Mouse (Mus musculus): ENCODE results near the gene Ttc39b.

Ttc39b gene

DNA sequence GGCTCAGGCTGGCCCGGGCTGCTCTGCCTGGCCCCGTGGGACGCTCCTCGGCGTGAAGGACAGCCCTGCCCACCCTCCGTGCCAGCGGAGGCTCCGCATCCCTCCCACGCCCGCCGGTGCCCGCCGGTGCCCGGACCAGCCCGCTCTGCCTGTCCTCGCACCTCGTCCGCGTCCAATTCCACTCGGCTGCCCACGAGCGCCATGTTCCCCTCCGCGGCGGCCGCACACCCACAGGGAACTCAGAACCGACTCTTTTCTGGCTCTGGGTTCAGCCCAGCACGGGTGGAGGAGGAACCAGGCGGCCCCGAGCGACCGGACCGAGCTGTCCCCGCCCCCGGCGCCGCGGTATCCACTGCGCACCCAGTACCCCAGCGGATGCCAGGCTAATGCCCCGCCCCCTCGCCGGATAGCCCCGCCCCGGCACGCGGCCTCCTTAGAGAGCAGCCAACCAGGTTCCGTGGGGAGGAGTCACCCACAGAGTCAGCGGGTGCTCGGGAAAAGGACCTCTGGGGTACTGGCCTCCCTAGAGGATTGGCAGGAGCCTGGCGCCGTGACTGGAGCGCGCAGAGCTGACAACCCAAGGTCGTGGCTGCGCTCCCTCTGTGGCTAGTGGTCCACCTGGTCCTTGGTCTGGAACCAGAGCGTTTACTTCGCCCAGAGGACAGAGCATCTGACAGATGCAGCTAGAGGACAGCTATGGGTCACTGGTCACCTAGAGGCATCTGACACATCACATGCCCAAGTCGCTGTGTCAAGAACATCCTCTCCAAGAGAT, at the start of gene Ttc39b:
Gene Ttc39b (minus strand): TSS at position 346 of the 775 bp plus-strand sequence.
- peak; percentile 99 for DNase-seq (ENCODE audit: extremely low read depth, insufficient read length, low spot score)

DNA sequence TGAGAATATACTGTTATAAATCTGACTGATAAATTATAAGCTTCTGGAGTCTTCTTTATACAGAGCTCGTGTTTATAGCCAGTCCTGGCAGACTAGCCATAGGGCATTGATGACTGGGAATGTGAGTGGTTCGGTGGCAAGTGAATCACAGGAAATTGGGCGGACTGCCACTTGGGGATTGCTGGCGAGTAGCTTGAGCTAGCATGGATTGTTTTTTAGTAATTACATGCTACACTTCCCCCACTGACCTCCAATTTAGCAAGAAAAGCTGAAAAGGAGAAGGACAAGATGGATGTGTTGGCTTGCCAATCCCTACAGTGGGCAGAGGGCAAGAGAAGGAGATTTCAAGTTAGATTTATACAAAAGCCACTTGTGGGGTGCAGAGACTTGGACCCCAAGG, 49.3 kb upstream of the Ttc39b start:
- DNase-seq (ENCODE audit: extremely low read depth, insufficient read length, low spot score), result peak; percentile 57

DNA sequence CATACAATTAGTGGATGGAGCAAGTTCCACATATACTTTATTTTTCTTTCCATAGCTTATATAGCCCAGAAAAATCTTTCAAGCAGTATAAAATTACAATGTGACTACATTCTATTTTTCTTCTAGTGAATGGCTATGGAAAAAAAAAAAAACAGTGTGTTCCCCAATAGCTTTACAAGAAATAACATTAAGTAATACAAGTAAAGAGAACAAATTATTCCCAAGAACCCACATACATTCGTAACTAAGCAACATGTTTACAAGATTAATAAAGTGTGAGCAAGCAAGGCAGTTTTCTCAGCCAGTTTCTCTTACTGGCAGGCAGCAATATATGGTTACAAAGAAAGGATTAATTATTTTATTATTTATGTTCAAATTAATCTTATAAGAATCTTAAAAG, 33.7 kb upstream of the Ttc39b start:
- DNase-seq (ENCODE audit: extremely low read depth, insufficient read length, low spot score), result no peak

DNA sequence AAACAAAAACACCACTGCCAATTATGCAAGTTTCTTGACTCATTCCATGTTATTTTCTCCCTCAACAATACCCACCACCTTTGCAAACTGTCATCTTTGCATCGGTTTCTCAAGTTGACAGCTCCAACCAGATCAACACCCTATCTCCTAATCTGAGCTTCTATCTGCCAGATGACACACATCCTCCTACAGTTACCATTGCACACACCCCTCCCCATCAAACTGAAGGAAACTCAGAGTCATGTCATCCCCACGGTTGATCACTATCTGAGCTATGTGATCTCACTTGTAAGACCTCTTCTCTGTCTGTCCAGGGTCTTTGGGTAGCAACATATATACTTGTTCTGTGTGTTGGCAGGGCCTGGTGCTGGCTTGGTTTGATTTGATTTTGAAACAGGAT, 30.7 kb upstream of the Ttc39b start:
- DNase-seq (ENCODE audit: extremely low read depth, insufficient read length, low spot score), result no peak

DNA sequence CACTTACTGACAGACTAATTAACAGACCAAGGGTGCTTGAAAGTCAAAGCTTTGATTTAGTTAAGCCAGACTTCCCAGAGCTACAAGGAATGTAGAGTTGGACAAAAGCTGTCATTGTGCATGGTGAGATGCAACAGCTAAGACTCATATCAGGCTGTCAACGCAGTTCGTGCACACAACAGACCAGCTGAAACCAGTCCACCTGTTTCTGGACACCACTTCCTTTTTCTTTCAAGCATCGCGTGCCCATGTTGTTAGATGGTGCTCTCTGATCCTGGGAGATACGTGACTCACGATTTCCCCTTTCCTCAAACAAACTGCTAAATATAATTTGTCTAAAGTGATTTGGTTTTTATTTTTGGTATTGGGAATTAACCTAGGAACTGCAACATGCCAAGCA, 29.9 kb upstream of the Ttc39b start:
- no peak for DNase-seq (ENCODE audit: extremely low read depth, insufficient read length, low spot score)

DNA sequence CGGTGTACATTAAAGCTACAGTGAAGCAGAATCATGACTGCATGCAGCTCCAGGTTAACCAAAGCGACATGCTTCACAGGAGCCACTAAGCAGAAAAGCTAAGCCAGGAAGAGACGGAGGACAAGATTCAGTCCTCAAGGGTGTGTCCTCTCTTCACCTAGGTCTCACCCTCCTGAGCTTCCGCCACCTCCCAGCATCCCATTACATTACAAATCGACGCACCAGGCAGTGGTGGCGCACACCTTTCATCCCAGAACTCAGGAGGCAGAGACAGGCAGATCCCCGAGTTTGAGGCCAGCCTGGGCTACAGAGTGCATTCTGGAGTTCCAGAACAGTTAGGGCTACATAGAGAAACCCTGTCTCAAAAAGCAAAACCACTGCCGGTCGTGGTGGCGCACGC, 29.2 kb upstream of the Ttc39b start:
- DNase-seq (ENCODE audit: extremely low read depth, insufficient read length, low spot score), result no peak

DNA sequence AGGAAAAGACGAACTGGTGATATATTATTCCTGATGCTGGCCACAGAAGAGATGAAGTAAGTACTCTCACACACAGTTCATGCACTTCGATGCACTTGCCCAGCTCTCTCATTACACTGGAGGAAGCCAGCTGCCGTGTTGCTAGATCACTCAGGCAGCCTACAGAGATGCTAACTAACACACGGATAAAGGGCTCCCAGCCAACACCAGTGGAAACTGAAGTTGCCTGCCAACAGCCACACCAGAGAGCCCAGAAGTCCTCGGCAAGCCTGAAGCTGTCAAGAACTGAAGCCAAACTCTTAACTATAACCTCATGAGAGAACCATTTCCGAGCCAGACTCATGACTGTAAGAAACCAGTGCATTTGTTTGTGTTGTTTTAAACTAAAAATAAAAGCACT, 26.7 kb upstream of the Ttc39b start:
- DNase-seq (ENCODE audit: extremely low read depth, insufficient read length, low spot score), result peak; percentile 69

DNA sequence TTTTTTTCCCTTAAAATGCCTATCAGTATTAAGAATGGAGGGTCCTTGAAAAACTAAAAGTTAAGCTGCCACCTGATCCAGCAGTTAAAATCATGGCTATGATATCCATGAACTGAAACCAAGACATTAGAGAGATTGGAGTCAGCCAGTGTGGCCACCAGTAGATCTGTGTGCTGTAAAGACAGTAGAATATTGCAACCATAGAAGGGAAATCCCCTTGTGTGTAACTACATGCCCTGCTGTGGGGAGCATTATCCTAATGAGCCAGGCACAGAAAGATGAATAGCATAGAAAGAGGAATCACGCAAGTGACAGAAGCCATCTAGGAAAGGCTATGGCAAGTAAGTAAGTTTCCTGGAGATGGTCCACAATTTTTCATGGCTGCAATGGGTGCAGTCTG, 24.9 kb upstream of the Ttc39b start:
- no peak for DNase-seq (ENCODE audit: extremely low read depth, insufficient read length, low spot score)

DNA sequence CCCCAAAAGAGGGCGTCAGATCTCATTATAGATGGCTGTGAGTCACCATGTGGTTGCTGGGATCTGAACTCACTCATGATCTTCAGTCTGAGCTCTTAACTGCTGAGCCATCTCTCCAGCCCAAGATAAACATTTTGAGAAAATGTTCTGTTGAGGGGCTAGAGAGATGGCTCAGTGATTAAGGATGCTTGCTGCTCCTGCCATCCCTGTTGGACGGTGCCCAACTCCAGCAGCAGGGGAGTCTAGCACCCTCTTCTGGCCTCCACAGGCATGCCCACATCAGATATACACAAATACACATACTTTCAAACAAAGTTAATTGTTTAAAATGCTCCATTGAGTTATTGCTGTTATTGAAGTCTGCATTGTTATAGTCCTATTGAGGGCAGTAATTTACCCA, 19.8 kb upstream of the Ttc39b start:
- DNase-seq (ENCODE audit: extremely low read depth, insufficient read length, low spot score), result peak; percentile 50

DNA sequence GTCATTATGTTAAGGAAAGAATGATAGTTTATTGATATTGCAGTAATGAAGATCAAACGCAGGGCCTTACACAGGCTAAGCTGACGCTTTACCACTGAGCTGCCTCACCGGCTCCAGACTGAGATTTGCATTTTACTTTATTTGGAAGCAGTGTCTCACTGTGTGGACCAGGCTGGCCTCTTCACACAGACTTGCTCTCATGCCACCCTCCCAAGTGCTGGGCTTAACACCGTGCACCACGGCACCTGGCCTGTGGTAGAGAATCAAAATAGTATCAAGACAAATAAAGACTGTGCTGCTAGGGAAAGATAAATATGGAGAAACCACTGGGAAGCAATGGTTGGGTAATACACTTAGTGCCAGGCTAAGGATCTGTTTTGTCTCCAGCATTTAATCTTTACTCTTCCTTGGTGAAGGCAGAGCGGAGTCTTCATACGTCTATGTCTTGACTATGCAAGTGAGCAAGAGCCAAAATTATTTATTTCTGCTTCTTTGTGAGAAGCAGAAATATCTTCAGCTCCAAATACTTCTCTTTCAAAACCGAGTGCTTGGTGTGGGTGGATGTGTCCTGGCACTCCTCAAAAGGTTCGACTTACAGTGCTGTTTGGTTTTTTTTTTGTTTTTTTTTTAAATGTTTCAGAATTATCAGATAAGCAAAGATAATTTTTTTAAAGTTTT, 19.2 kb upstream of the Ttc39b start:
- DNase-seq (ENCODE audit: extremely low read depth, insufficient read length, low spot score), result no peak

DNA sequence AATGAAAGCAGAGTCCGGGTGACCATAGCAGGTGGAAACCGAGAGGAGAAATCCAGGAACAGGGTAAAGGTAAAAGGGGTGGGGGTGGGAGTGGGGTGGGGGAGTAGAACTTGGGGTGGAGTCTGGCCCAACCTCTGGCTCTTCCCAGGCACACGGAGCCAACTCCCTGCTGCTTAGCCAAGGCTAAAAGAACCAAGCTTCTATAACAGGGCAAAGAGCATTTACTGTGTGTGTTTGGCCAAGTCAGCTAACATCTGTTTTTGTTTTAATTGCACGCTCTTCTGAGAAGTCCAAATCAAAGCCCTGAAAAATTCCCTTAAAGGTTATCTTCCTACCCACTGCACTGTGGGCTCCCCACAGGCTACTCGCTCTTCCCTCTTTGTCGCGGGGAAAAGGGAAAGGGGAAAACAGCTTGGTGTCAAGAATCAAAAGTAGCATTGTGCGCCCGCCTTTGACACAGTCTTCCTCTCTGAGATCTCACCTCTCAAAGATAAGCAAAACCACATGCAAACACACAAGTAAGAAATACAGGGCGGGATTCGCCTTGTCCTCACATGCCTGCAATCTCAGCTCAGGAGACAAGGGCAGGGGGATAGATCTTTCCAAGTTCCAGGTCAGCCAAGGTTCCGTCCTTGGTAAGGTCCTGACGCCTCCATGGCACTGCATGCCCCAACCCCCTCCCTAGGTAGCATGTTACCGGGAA, 18.4 kb upstream of the Ttc39b start:
- no peak for DNase-seq (ENCODE audit: extremely low read depth, insufficient read length, low spot score)

DNA sequence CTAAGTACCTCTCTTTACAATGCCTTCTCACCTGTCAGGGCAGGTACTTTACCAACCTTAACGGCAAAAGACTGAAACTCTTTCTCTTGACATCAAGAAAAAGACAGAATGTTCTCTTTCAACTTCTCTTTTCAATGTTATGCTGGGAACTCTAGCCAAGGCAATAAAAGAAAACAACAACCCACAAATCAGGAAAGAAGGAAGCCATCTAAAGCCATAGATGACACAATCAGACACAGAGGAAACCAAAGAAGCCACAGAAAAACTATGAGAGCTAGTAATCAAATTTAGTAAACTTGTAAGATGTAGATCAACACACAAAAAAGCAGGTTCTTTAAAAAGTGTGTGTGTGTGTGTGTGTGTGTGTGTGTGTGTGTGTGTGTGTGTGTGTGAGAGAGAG, 15.3 kb upstream of the Ttc39b start:
- DNase-seq (ENCODE audit: extremely low read depth, insufficient read length, low spot score), result no peak

DNA sequence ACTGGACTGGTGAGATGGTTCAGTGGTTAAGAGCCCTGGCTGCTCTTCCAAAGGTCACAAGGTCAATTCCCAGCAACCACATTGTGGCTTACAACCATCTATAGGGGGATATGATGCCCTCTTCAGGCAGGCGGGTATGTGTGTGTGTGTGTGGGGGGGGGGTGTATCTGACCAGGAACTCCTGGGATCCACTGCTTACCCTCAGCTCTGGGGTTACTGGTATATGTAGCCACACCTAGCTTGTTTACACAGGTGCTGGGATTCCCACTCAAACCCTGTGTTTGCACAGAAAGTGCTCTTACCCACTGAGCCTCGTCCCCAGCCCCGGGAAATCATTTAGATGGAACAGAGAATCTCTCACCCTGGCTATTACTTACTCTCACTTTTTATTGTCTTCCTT, 13.7 kb upstream of the Ttc39b start:
- DNase-seq (ENCODE audit: extremely low read depth, insufficient read length, low spot score), result no peak

DNA sequence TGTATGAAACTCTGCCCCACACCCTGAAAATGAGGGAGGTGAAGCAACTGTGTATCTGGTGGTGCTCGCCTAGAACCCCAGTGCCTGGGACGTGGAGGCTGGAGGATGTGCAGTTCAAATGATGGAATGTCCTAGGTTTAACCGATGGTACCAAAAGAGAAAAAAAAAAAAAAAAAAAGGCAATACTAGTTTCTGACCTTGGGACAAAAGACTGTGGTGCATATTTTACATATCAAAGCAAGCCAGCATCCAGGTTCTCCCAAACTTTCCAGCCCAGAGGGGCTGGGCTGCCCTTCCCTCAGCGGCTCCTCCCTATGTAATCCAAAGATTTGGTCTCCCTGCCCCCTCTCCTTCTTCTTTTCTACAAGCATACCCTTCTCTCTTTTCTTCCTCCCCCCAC, 6.3 kb upstream of the Ttc39b start:
- DNase-seq (ENCODE audit: extremely low read depth, insufficient read length, low spot score), result no peak

DNA sequence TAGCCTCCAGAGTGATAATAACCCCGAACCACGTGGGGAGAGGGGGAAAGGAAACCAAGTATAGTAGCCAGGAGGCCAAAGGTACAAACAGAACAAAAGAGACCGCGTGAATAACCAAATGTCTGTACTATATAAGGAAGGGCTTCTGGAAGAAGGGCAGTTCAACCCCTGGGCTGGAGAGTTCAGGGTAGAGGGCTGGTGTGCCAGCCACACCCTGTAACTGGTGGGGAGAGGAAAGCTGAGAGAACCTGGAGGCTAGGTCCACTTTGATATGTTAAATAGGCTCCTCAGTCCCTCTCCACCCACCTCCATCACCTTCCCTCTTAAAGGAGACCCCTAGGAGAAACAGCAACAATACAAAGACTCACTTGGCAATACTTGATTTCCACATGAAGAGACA, 5.6 kb upstream of the Ttc39b start:
- no peak for DNase-seq (ENCODE audit: extremely low read depth, insufficient read length, low spot score)

DNA sequence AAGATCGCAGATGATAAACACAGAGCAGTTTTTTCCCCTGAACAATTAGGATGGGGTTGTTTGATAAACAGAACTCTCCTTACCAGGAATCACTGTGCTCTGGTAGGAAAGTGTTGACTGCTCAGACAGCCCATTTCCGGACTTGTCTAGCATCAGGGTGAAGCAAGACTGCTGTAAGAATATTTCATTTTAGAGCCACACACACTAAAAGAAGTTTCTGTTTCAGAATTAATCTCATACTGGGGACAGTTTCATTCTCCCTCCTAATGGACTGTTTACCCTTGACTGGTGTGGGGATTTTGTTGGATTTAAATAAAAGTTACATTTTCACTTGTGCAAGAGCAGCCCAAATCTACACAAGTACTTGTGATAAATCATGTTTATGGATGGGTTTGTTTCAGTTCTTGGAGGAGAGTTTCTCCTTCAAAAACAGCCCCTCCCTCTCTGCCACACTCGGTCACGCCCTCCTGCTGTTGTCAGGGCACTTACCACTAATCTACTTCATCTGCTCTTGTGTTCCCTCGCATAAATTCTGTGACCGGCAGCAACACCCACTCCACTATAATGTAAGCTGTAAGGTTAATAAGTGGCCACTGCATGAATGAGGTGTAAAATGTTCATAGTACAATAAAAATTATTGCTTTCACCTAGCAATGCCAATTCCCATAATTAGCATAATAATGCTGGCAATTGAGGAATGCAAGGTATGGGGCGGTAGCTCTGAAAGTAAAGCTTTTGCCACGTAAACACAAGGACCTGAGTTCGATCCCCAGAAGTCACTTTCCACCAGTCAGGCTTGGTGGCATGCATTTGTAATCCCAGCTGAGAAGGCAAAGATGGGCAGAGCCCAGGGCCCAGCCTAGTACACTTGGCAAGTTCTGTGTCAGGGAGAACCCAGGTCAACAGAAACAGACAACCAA, 4.2 kb upstream of the Ttc39b start:
- DNase-seq (ENCODE audit: extremely low read depth, insufficient read length, low spot score), result no peak

DNA sequence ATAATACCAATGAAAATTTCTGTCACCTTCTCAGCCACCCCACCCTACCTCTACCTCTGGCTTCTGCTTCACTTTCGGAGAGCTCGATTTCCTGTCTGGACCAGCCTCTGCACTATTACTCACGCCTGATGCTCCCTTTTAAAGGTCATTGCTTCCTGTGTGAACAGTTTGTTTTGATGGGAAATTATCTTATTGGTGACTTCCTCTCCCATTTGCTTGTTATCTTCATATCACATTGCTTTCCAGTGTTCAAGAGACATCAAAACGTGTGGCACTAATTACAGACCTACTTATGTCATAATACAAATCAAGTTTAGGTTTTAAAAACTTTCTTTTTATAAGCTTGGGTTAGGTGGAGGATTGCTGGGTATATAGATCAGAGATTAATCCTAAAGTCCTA, 3.5 kb upstream of the Ttc39b start:
- no peak for DNase-seq (ENCODE audit: extremely low read depth, insufficient read length, low spot score)

DNA sequence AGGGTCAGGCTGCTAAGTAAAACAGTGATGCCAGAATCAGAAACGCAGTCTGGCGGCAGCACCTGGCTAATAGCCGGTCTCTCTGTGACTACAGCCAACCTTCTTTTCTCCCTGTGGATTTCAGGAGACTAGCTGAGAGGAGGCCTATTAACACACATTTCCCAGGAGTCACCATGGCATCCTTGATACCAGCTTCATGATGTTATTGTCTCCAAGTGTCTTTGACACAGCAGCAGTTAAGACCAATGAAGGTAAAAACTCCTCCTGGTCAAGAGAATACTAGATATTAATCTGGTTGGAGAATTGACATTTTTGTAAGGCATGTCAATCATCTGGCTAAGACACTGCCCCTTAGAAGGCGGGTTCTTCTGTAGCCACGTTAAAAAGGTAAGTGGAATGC, 1.3 kb upstream of the Ttc39b start:
- no peak for DNase-seq (ENCODE audit: extremely low read depth, insufficient read length, low spot score)

DNA sequence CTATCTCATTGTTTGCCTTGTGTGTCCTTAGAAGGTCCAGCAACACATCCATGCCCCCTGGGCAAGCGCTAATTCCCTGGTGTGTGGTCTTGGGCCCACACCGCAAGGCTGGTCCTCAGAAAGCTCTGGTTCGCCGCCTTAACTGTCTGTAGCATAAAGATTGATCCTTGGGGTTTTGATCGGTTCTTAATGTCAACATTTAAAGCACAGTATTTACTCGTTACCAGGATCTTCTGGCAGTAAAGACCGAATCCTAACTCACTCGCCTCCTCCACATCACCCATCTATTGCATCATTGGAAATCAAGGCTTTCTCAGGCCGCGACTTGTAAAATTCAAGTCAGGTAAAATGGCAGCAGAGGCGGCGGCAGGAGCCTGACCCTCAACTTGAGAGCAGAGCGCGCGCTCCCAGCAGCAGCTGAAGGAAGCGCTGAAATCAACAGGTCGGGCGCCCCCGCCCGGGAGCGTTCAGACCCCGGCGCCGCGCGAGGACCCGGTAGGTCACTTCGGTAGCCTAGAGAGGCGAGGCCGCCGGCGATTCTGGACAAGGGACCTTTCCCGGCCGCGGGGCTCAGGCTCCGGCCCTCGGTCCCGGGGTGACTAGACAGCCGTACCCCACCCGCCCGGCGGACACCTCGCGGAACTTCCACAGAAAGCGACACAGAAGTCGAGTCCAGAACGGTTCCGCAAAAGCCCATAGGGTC, 703 bp downstream of the Ttc39b start:
- DNase-seq (ENCODE audit: extremely low read depth, insufficient read length, low spot score), result peak; percentile 93

DNA sequence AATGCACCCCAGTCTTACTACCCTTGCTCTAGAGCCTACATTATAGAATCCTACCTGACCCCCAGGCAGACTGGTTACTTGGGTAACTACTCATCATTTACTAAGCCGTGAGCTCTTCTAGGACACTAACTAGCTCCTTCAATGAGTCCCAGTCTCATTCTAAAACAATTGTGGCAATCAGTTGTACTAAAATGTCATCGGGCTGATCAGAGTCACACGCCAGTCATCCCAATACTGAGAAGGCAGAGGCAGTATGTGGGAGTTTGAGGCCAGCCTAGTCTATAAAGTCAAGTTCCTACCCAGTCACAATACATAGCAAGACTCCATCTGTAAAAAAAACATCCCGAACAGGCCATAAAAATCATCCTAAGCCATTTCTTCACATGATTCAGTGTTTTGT, 4.3 kb downstream of the Ttc39b start:
- no peak for DNase-seq (ENCODE audit: extremely low read depth, insufficient read length, low spot score)

Data from 3134 (cell line).